Mouse (Mus musculus) liver, embryonic 16.5 days (tissue): ENCODE measurements around the gene Spaca7. TPM values are rescaled to one million over a fixed set of nuclear protein-coding genes. Genes with fewer than 3 reads are reported as not detected.
"Not testable (repeated sequence)": the region's sequence is repeated elsewhere in the genome, so short reads cannot be mapped to it uniquely, and the experiment has no call there.

Experiments used
- ATAC-seq: fragments of 200-750 bp; cut with Nextera tagmentation; 2 replicates; pipeline ENCODE4 v1.8.0; 2017; ENCODE audit warnings: low read depth, mild to moderate bottlenecking, moderate number of reproducible peaks, moderate library complexity
- H3K27ac ChIP-seq: fragments of 300-500 bp; sonication (generic); 2 replicates; pipeline ENCODE4 v1.5.1; 2014; ENCODE audit warnings: mild to moderate bottlenecking, low read length
- H3K27me3 ChIP-seq: fragments of 300-500 bp; sonication (generic); 2 replicates; pipeline ENCODE4 v1.6.1; 2014; ENCODE audit warnings: low read depth, low read length, mixed read lengths; ENCODE audit not compliant: control insufficient read depth, insufficient read depth
- H3K36me3 ChIP-seq: fragments of 300-500 bp; sonication (generic); 2 replicates; pipeline ENCODE4 v1.6.1; 2014; ENCODE audit warnings: mild to moderate bottlenecking; ENCODE audit not compliant: control insufficient read depth, insufficient read depth
- H3K4me1 ChIP-seq: fragments of 300-500 bp; sonication (generic); 2 replicates; pipeline ENCODE4 v1.6.1; 2014; ENCODE audit warnings: low read depth, low read length, mixed read lengths; ENCODE audit not compliant: control insufficient read depth
- H3K4me2 ChIP-seq: fragments of 300-500 bp; sonication (generic); 2 replicates; pipeline ENCODE4 v1.6.1; 2014; ENCODE audit warnings: low read depth, low read length, mixed read lengths
- H3K4me3 ChIP-seq: fragments of 300-500 bp; sonication (generic); 2 replicates; pipeline ENCODE4 v1.5.1; 2014; ENCODE audit warnings: low read depth, mild to moderate bottlenecking, low read length
- H3K9ac ChIP-seq: fragments of 300-500 bp; sonication (generic); 2 replicates; pipeline ENCODE4 v1.6.1; 2014; ENCODE audit warnings: low read depth, low read length
- H3K9me3 ChIP-seq: fragments of 300-500 bp; sonication (generic); replicated peaks from 2 replicates; pipeline ENCODE4 v1.6.1; 2016; ENCODE audit warnings: low read length; ENCODE audit not compliant: control insufficient read depth
- WGBS: fragments of 180-500 bp; shearing (Covaris S2); extraction: QIAGEN DNeasy Blood & Tissue Kit; methylation state at CpG from one replicate; pipeline ENCODE4 v1.1.7; 2014; ENCODE audit not compliant: insufficient replicate concordance; 5-methylcytosine and 5-hydroxymethylcytosine counted together
- polyA plus RNA-seq: library from polyadenylated mRNA; unstranded; fragments of >200 nt; fragmentation: Nextera tagmentation; extraction: Ambion mirVana; gene quantifications from 2 replicates; pipeline ENCODE4 v1.2.1, GENCODE M21; 2015

Gene Spaca7
- polyA plus RNA-seq, 1 experiment from 2014 or later: not detected

GRCm38 (mm10) chr8:12579339-12579999, 6.6 kb downstream of the Spaca7 start:
- not testable (repeated sequence) for H3K9me3 ChIP-seq, H3K27me3 ChIP-seq, H3K9ac ChIP-seq, ATAC-seq, H3K27ac ChIP-seq, H3K36me3 ChIP-seq, H3K4me3 ChIP-seq, H3K4me2 ChIP-seq, H3K4me1 ChIP-seq
- WGBS: 70% methylated on average over 19 of the region's 19 CpGs

GRCm38 (mm10) chr8:12583785-12584184, 11.0 kb downstream of the Spaca7 start:
- H3K4me2 ChIP-seq: no peak overlapping the region
- 52% methylated on average over 5 of the region's 5 CpGs for WGBS
- H3K4me1 ChIP-seq: no peaks in the 10 kb centered on the region
- H3K27me3 ChIP-seq: no peaks in the 10 kb centered on the region
- no peak overlapping the region for H3K27ac ChIP-seq
- H3K36me3 ChIP-seq: no peaks in the 10 kb centered on the region
- ATAC-seq: peak; percentile 80
- no peak overlapping the region for H3K9ac ChIP-seq
- no peaks in the 10 kb centered on the region for H3K9me3 ChIP-seq
- H3K4me3 ChIP-seq: no peak overlapping the region

GRCm38 (mm10) chr8:12607223-12607622, 34.4 kb downstream of the Spaca7 start:
- Histone ChIP-seq H3K9me3 (no peaks in the 10 kb centered on the region), H3K9ac (no peak overlapping the region), H3K4me3 (no peak overlapping the region), H3K4me2 (no peak overlapping the region), H3K27me3 (peaks cover 9% of the 10 kb centered on the region), H3K27ac (no peak overlapping the region), H3K36me3 (no peaks in the 10 kb centered on the region), H3K4me1 (no peaks in the 10 kb centered on the region)
- 24% methylated on average over 6 of the region's 6 CpGs for WGBS
- no peak for ATAC-seq

- Histone ChIP-seq H3K36me3 (no peaks in the 10 kb centered on the region), H3K9me3 (no peaks in the 10 kb centered on the region), H3K27ac (no peak overlapping the region), H3K27me3 (peaks cover 9% of the 10 kb centered on the region), H3K4me3 (no peak overlapping the region), H3K9ac (no peak overlapping the region), H3K4me2 (no peak overlapping the region), H3K4me1 (no peaks in the 10 kb centered on the region)
- no peak for ATAC-seq
- 63% methylated on average over 10 of the region's 10 CpGs for WGBS
Measured at GRCm38 (mm10) chr8:12608810-12609209, 36.0 kb downstream of the Spaca7 start.

- Histone ChIP-seq H3K9ac (no peak overlapping the region), H3K36me3 (peaks cover 3% of the 10 kb centered on the region), H3K4me2 (no peak overlapping the region), H3K4me1 (no peaks in the 10 kb centered on the region), H3K9me3 (no peaks in the 10 kb centered on the region), H3K4me3 (no peak overlapping the region), H3K27ac (no peak overlapping the region), H3K27me3 (peaks cover 6% of the 10 kb centered on the region)
- 59% methylated on average over 12 of the region's 12 CpGs for WGBS
- peak; percentile 48; the same call in 1 of the 2 replicates for ATAC-seq
Measured at GRCm38 (mm10) chr8:12609752-12610449, 37.1 kb downstream of the Spaca7 start.

- H3K36me3 ChIP-seq: peaks cover 12% of the 10 kb centered on the region
- ATAC-seq: no peak
- H3K27me3 ChIP-seq: peaks cover 3% of the 10 kb centered on the region
- H3K4me3 ChIP-seq: no peak overlapping the region
- H3K9me3 ChIP-seq: no peaks in the 10 kb centered on the region
- H3K4me2 ChIP-seq: no peak overlapping the region
- H3K9ac ChIP-seq: no peak overlapping the region
- 80% methylated on average over 7 of the region's 7 CpGs for WGBS
- no peak overlapping the region for H3K27ac ChIP-seq
- H3K4me1 ChIP-seq: no peaks in the 10 kb centered on the region
Measured at GRCm38 (mm10) chr8:12613201-12613600, 40.4 kb downstream of the Spaca7 start.

- not testable (repeated sequence) for ATAC-seq, H3K9me3 ChIP-seq, H3K4me3 ChIP-seq, H3K9ac ChIP-seq, H3K4me1 ChIP-seq, H3K27ac ChIP-seq, H3K27me3 ChIP-seq, H3K4me2 ChIP-seq
- peaks cover 33% of the 10 kb centered on the region for H3K36me3 ChIP-seq
- 79% methylated on average over 3 of the region's 3 CpGs for WGBS
Measured at GRCm38 (mm10) chr8:12617369-12617768, 44.5 kb downstream of the Spaca7 start.

- no peaks in the 10 kb centered on the region for H3K4me1 ChIP-seq
- no peak overlapping the region for H3K9ac ChIP-seq
- H3K4me3 ChIP-seq: no peak overlapping the region
- H3K27me3 ChIP-seq: no peaks in the 10 kb centered on the region
- no peak overlapping the region for H3K4me2 ChIP-seq
- H3K36me3 ChIP-seq: peaks cover 41% of the 10 kb centered on the region
- ATAC-seq: no peak
- 90% methylated on average over 18 of the region's 18 CpGs for WGBS
- no peaks in the 10 kb centered on the region for H3K9me3 ChIP-seq
- no peak overlapping the region for H3K27ac ChIP-seq
Measured at GRCm38 (mm10) chr8:12621550-12622222, 48.9 kb downstream of the Spaca7 start.

GRCm38 (mm10) chr8:12625890-12626289, 53.1 kb downstream of the Spaca7 start:
- H3K36me3 ChIP-seq: peaks cover 44% of the 10 kb centered on the region
- no peaks in the 10 kb centered on the region for H3K27me3 ChIP-seq
- WGBS: 85% methylated on average over 5 of the region's 5 CpGs
- H3K9me3 ChIP-seq: no peaks in the 10 kb centered on the region
- H3K4me1 ChIP-seq: no peaks in the 10 kb centered on the region
- no peak overlapping the region for H3K27ac ChIP-seq
- ATAC-seq: no peak
- no peak overlapping the region for H3K4me2 ChIP-seq
- H3K4me3 ChIP-seq: no peak overlapping the region
- H3K9ac ChIP-seq: no peak overlapping the region
